Mouse (Mus musculus): ENCODE results near the gene 9230102O04Rik. TPM values are rescaled to one million over a fixed set of nuclear protein-coding genes. Genes with fewer than 3 reads are reported as not detected.

9230102O04Rik gene
- polyA plus RNA-seq, 1 experiment from 2014 or later: not detected

DNA sequence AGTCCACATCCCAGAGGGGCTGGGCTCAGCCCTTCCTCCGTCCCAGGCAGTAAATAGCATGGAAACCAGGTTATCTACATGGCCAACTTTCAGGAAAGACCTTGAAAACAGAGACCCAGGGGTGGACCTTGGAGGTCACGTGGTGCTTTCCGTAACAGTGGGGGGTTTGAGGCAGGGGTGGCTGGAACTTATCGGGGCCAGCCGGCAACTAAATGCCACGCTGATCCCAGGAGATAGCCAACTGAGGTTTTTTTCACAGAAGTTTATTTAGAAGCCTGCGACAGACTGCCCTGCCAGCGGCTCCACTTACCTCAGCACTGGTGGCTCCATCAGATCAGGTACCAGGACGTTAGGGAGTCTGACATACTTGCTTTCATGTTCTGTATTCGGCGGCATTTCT is 16.7 kb upstream of the 9230102O04Rik start:
- no peak for TF ChIP-seq CTCF (IDR thresholded peaks at IDR 0.05; ENCODE audit: low read depth)
- Histone ChIP-seq H3K9ac (ENCODE audit: low read depth, low read length) (no peak overlapping the region), H3K9me3 (ENCODE audit: control insufficient read depth) (no peaks in the 10 kb centered on the region), H3K4me1 (replicated peaks; ENCODE audit: control insufficient read depth, insufficient read depth, low read length) (no peaks in the 10 kb centered on the region), H3K27ac (ENCODE audit: low read depth, low read length) (no peak overlapping the region), H3K27me3 (replicated peaks; ENCODE audit: control insufficient read depth, insufficient read depth, low read length) (peaks cover 13% of the 10 kb centered on the region; the same call in 1 of the 2 replicates), H3K4me2 (replicated peaks; ENCODE audit: low read depth) (peak overlapping the region; percentile 32; the same call in 1 of the 2 replicates), H3K4me3 (ENCODE audit: low read depth, low read length) (no peak overlapping the region), H3K36me3 (ENCODE audit: control insufficient read depth, insufficient read depth) (no peaks in the 10 kb centered on the region)
- no peak for ATAC-seq
- 3% methylated on average over 11 of the region's 11 CpGs for WGBS

- Histone ChIP-seq H3K27me3 (replicated peaks; ENCODE audit: control insufficient read depth, insufficient read depth, low read length) (peaks cover 23% of the 10 kb centered on the region), H3K27ac (ENCODE audit: low read depth, low read length) (no peak overlapping the region), H3K4me1 (replicated peaks; ENCODE audit: control insufficient read depth, insufficient read depth, low read length) (no peaks in the 10 kb centered on the region), H3K9ac (ENCODE audit: low read depth, low read length) (no peak overlapping the region), H3K4me3 (ENCODE audit: low read depth, low read length) (no peak overlapping the region), H3K4me2 (replicated peaks; ENCODE audit: low read depth) (no peak overlapping the region), H3K36me3 (ENCODE audit: control insufficient read depth, insufficient read depth) (no peaks in the 10 kb centered on the region), H3K9me3 (ENCODE audit: control insufficient read depth) (no peaks in the 10 kb centered on the region)
- WGBS: 50% methylated on average over 14 of the region's 14 CpGs
- no peak for TF ChIP-seq CTCF (IDR thresholded peaks at IDR 0.05; ENCODE audit: low read depth)
- no peak for ATAC-seq
Observed at GRCm38 (mm10) chr2:9903854-9904560, 14.7 kb upstream of the 9230102O04Rik start.

DNA sequence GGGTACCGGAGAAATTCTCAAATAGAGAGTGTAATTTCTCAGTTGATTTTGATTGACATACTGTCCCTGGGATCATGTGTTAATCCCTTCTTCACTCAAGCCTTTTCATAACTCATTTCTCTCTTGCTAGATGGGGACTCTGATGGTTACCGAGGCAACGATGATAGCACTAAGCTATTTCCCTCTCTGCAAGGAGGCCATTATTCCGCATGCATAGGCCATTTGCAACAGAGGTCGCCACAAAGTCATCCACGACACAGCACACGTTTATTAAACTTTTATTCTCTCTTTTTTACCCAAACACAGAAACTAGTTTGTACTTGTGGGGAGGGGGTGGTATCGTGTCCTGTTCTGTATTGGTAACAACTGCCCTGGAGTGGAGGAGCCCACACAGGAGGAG is 8.5 kb upstream of the 9230102O04Rik start:
- 20% methylated on average over 8 of the region's 8 CpGs for WGBS

GRCm38 (mm10) chr2:9896097-9896770 is 6.9 kb upstream of the 9230102O04Rik start:
- Histone ChIP-seq H3K9ac (ENCODE audit: low read depth, low read length) (no peak overlapping the region), H3K4me2 (replicated peaks; ENCODE audit: low read depth) (no peak overlapping the region), H3K27me3 (replicated peaks; ENCODE audit: control insufficient read depth, insufficient read depth, low read length) (peaks cover 81% of the 10 kb centered on the region), H3K27ac (ENCODE audit: low read depth, low read length) (no peak overlapping the region), H3K36me3 (ENCODE audit: control insufficient read depth, insufficient read depth) (no peaks in the 10 kb centered on the region), H3K4me3 (ENCODE audit: low read depth, low read length) (no peak overlapping the region), H3K9me3 (ENCODE audit: control insufficient read depth) (no peaks in the 10 kb centered on the region), H3K4me1 (replicated peaks; ENCODE audit: control insufficient read depth, insufficient read depth, low read length) (no peaks in the 10 kb centered on the region)
- WGBS: 2% methylated on average over 22 of the region's 22 CpGs
- TF ChIP-seq CTCF (IDR thresholded peaks at IDR 0.05; ENCODE audit: low read depth): no peak
- no peak for ATAC-seq

More for the DNA sequence above, 8.5 kb upstream of the 9230102O04Rik start:
- Histone ChIP-seq H3K4me3 (ENCODE audit: low read depth, low read length) (no peak overlapping the region), H3K36me3 (ENCODE audit: control insufficient read depth, insufficient read depth) (no peaks in the 10 kb centered on the region), H3K9me3 (ENCODE audit: control insufficient read depth) (no peaks in the 10 kb centered on the region), H3K27me3 (replicated peaks; ENCODE audit: control insufficient read depth, insufficient read depth, low read length) (peaks cover 77% of the 10 kb centered on the region), H3K4me2 (replicated peaks; ENCODE audit: low read depth) (no peak overlapping the region), H3K4me1 (replicated peaks; ENCODE audit: control insufficient read depth, insufficient read depth, low read length) (no peaks in the 10 kb centered on the region), H3K9ac (ENCODE audit: low read depth, low read length) (no peak overlapping the region), H3K27ac (ENCODE audit: low read depth, low read length) (no peak overlapping the region)
- no peak for TF ChIP-seq CTCF (IDR thresholded peaks at IDR 0.05; ENCODE audit: low read depth)
- no peak for ATAC-seq

DNA sequence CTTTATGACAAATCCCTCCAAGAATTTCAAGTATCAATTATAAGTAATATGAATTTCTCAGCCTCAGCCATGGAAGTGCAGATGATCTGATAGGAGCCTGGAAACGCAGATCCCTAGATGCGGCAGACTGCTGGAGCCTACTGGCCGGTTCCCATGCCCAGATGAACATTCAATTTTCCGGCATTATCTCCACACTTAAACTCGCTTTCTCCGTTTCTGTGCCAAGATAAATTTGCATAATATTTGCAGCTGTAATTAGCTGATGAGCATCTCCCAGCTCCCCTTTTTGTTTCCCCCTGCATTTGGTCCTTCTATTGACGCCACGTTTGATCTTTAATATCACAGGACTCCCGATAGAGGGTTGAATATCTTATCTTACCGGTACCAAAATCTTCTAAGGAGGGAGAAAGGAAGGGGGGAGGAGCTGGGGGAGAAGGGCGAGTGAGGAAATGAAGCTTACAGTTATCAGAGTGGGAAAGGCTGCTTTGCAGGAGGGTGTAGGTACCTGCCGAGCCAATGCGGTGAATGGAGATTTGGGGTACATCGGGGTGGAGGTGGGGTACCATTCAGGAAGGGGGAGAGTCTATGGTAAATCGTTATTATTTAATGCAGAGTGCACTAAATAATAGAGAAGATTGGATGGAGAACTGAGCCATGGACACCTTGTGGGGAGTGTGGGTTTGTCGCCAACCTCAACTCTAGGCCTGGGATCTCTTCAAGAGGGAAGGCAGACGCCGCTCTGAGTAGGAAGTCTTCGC is 5.7 kb upstream of the 9230102O04Rik start:
- H3K27me3 ChIP-seq (replicated peaks; ENCODE audit: control insufficient read depth, insufficient read depth, low read length): peaks cover 91% of the 10 kb centered on the region
- H3K27ac ChIP-seq (ENCODE audit: low read depth, low read length): no peak overlapping the region
- WGBS: 2% methylated on average over 19 of the region's 19 CpGs
- no peaks in the 10 kb centered on the region for H3K9me3 ChIP-seq (ENCODE audit: control insufficient read depth)
- no peak overlapping the region for H3K4me2 ChIP-seq (replicated peaks; ENCODE audit: low read depth)
- no peaks in the 10 kb centered on the region for H3K4me1 ChIP-seq (replicated peaks; ENCODE audit: control insufficient read depth, insufficient read depth, low read length)
- no peak for TF ChIP-seq CTCF (IDR thresholded peaks at IDR 0.05; ENCODE audit: low read depth)
- H3K4me3 ChIP-seq (ENCODE audit: low read depth, low read length): no peak overlapping the region
- no peak overlapping the region for H3K9ac ChIP-seq (ENCODE audit: low read depth, low read length)
- no peak for ATAC-seq
- H3K36me3 ChIP-seq (ENCODE audit: control insufficient read depth, insufficient read depth): no peaks in the 10 kb centered on the region

Data from intestine, postnatal 0 days (tissue).